Mouse (Mus musculus): ENCODE measurements around the gene Apol9a. TPM values are rescaled to one million over a fixed set of nuclear protein-coding genes. Genes with fewer than 3 reads are reported as not detected.
A peak's percentile ranks its signal among the peaks of the same experiment; 100 is the strongest.
"Not testable (repeated sequence)": the region's sequence is repeated elsewhere in the genome, so short reads cannot be mapped to it uniquely, and the experiment has no call there.

The Apol9a gene
- 0.39 and 0.40 TPM in 2 replicates for polyA plus RNA-seq (2015; fragmentation: Nextera tagmentation; extraction: Ambion mirVana)

DNA sequence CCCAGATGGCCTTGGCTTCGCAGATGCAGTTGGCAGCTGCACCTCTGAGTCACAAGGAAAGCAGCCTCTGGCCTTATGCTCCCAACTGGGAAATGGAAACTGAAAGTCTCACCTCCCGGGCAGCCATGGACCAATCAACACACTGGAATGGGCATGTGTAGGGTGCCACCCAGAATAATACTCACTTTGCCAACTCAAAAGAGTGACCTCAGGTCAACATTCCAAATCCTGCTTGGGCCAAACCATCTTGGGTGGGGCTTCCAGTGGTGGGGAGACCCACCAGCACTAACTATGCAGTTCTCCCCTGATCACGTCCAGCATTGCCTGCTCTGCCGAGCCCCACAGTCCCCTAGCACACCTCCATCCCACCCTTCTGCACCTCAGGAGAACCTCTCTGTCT lies at the start of gene Apol9a:
Gene Apol9a (minus strand): TSS at position 101 of the 400 bp plus-strand sequence.
- not testable (repeated sequence) for H3K36me3 ChIP-seq; H3K27ac ChIP-seq; H3K27me3 ChIP-seq (replicated peaks); H3K4me3 ChIP-seq (replicated peaks); H3K4me2 ChIP-seq (replicated peaks); ATAC-seq; H3K4me1 ChIP-seq (replicated peaks); H3K9ac ChIP-seq; H3K9me3 ChIP-seq
- WGBS, result 92% methylated on average over 1 of the region's 4 CpGs

DNA sequence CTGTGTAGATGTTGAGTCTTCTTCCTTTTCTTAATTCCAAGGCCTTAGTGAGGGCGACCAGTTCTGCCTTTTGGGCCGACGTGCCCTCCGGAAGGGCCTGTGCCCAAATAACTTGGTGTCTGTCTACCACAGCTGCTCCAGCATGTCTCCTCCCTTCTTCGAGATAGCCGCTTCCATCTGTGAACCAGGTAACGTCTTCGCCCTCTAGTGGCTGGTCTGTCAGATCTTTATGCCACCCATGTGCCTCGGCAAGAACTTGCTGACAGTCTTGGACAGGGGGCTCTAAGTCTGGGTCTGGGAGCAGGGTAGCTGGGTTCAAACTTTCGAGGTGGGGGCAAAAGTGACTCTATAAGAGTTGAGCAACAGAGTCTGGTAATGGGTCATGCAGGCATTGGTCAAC lies 39.0 kb upstream of the Apol9a start:
- not testable (repeated sequence) for H3K36me3 ChIP-seq; H3K4me2 ChIP-seq (replicated peaks); H3K9me3 ChIP-seq; H3K4me3 ChIP-seq (replicated peaks); H3K9ac ChIP-seq; H3K4me1 ChIP-seq (replicated peaks); H3K27ac ChIP-seq; H3K27me3 ChIP-seq (replicated peaks); ATAC-seq
- WGBS, result 52% methylated on average over 10 of the region's 10 CpGs

DNA sequence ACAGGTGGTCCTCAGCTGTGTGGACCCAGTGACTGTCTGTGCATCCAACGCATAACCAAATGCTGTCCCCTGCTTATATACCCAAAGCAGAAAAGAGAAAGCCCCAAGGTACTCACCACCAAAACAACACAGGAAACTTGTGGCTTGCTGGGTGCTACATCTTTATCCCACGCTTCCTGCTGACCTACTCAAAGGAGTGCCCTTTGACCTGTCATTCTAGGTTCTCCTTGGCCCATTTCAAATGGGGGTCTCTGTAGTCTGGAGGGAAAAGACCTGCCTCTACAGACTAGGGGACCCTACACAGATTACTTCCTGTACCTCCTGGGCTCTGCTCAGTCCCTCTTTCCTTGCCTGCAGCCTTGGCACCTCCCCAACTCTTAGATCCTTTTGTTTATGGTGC lies 36.5 kb upstream of the Apol9a start, which contains the start of gene Apol7b:
Gene Apol7b (minus strand): TSS at position 101 of the 400 bp plus-strand sequence.
- not testable (repeated sequence) for ATAC-seq, H3K36me3 ChIP-seq

DNA sequence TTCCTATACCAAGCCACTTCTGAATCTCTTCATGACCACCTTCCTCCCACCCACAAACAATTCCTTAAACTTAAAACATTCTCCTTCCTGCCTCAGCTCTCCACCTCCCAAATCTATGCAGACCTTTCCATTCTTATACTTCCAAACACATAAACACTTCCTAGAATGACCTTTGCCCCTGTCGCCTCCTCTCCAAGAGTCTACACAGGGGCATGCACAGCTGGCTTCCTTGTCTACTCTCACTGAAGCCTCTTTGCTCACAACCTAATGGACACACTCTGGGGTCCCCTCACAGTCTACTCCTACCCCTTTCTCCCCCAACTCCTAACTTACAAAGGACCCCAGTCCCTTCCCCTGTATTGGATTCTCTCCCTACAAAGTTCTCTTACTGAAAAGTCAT lies 34.7 kb upstream of the Apol9a start:
- WGBS, result 61% methylated on average over 1 of the region's 1 CpGs

More for the DNA sequence above, 36.5 kb upstream of the Apol9a start, which contains the start of gene Apol7b:
- 91% methylated on average over 2 of the region's 2 CpGs for WGBS
- H3K9me3 ChIP-seq; H3K4me2 ChIP-seq (replicated peaks); H3K4me1 ChIP-seq (replicated peaks); H3K27ac ChIP-seq; H3K9ac ChIP-seq; H3K27me3 ChIP-seq (replicated peaks); H3K4me3 ChIP-seq (replicated peaks): not testable (repeated sequence)

DNA sequence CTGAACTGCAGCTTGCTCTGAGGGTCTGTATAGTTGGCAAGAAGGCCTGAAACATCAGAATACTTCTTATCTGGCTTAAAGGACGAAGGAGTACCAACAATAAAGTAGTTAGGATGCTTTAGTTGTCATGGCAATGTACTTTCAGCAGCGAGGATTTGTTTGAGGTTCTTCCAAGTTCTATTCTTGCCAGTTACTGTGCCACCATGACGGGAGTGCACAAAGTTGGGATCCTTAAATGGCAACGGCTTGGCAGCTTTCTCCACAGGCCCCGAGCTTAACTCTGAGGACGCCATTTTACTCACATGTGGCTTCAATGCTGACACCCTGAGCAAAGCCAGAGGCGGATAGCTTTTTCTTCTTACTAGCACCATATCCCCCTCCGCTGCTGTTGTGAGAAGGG lies 33.8 kb upstream of the Apol9a start:
- H3K9me3 ChIP-seq; H3K4me3 ChIP-seq (replicated peaks); H3K9ac ChIP-seq; ATAC-seq; H3K4me1 ChIP-seq (replicated peaks); H3K4me2 ChIP-seq (replicated peaks); H3K36me3 ChIP-seq; H3K27ac ChIP-seq; H3K27me3 ChIP-seq (replicated peaks): not testable (repeated sequence)
- WGBS, result 79% methylated on average over 8 of the region's 8 CpGs

More for the DNA sequence above, 34.7 kb upstream of the Apol9a start:
- H3K9ac ChIP-seq; H3K4me2 ChIP-seq (replicated peaks); H3K4me3 ChIP-seq (replicated peaks); H3K27ac ChIP-seq; H3K4me1 ChIP-seq (replicated peaks); H3K9me3 ChIP-seq; H3K27me3 ChIP-seq (replicated peaks); H3K36me3 ChIP-seq: not testable (repeated sequence)
- peak; percentile 34; the same call in 1 of the 2 replicates for ATAC-seq

DNA sequence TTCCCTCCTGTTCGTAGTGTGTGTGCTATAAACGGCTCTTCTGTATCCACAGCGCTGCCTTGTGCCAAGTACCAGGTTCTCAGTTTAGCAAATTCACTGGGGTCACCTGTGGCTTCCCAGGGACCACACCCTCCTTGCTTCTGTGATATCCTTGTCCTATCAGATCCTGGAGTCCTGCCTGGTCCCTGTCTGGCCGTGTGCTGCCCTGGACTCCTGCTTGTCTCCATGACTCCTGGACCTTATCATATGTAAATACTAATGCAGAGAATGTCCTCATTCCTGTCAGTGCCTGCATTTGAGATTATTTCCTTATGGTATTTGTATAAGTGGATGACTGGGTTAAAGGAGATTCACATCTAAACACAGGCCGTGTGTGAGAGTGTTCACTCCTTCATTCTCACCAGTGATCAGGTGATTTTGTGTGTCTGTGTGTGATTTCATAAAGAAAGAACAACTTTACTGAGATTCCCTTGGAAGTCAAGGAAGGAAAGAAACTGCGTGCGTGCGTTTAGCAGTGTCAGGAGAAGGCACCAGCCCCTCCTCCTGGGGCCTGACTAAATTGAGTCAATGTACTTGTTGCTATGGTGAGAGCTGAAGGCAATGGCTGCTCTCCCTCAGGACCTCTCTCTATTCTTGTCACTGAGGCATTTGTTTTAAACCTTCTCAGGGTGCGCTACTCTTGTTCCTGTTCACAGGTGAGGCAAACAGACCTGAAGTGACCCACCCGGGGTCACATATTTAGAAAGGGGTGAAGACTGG lies 17.9 kb upstream of the Apol9a start:
- not testable (repeated sequence) for H3K4me2 ChIP-seq (replicated peaks); H3K36me3 ChIP-seq; H3K4me3 ChIP-seq (replicated peaks); H3K9ac ChIP-seq; H3K27me3 ChIP-seq (replicated peaks); H3K9me3 ChIP-seq; H3K27ac ChIP-seq; H3K4me1 ChIP-seq (replicated peaks)
- WGBS, result 45% methylated on average over 8 of the region's 10 CpGs
- ATAC-seq, result peak; percentile 97

DNA sequence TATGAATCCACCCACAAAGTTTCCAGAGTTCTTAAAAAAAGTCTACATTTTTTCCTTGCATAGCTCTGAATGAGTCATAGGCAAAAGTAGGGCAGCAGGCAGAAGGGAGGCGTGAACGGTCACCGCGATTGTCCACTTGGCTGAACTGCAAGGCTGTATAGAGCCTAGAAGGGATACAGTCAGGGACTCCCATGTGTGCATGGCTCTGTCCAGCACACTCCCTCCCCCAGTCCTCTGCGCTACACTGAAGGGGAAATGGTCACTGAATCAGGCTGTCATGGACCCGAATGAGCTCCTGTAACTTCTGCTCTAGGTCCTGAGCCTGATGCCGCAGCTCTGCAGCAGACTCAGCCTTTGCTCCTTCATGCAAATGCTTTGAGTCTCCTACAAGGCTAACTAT lies 12.0 kb upstream of the Apol9a start:
- not testable (repeated sequence) for H3K36me3 ChIP-seq; H3K9me3 ChIP-seq; H3K27ac ChIP-seq; H3K4me2 ChIP-seq (replicated peaks); H3K4me3 ChIP-seq (replicated peaks); H3K27me3 ChIP-seq (replicated peaks); ATAC-seq; H3K9ac ChIP-seq; H3K4me1 ChIP-seq (replicated peaks)
- WGBS, result 59% methylated on average over 4 of the region's 7 CpGs

DNA sequence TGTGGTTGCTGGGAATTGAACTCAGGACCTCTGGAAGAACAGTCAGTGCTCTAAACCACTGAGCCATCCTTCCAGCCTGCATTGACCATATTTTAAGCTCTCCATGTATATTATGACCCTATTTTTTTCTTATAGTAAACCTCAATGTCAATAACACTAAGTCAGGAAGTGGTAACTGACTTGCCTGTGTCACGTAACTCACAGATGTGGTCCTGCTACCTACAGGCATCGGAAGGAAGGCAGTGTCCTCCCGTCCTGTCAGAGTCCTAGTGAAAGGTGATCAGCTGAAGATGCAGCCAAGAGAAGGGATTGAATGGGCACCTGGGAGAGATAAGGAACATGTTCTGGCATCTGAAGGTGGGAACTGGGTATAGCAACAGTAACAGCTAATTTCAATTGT lies 8.7 kb upstream of the Apol9a start:
- no CpG with 5 or more reads among the region's 3 CpGs for WGBS
- H3K9me3 ChIP-seq; H3K4me2 ChIP-seq (replicated peaks); H3K4me3 ChIP-seq (replicated peaks); H3K27ac ChIP-seq; H3K27me3 ChIP-seq (replicated peaks); H3K36me3 ChIP-seq; H3K4me1 ChIP-seq (replicated peaks); H3K9ac ChIP-seq; ATAC-seq: not testable (repeated sequence)

DNA sequence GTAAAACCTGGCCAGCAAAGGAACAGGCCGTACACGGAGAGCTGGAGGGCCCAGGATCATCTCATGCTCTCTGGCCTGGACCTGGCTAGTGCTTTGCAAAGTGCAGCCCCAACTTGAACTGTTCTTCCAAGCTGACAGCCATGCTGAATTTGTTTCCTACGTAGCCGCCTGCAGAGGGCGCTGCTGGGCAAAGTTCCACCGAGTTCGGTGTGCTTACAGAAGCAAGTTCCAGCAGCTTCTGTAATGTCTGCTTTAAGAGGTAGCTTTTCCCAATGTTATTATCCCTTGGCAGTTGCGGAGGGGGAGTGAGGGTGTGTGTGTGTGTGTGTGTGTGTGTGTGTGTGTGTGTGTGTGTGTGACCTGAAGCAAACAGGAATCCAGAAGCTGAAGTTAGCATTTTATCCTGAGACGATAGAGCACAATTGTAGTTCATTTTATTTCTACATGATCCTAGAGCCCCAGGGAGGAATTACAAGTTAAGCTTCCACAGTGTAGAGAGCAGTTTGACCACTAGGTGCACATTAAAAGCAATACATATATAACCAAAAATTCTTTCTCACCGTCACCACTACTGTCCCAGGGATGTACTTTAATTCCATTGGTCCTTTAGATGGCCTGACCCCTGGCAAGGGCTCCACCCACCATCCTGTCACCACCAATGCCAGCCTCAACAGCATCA lies 5.9 kb upstream of the Apol9a start:
- not testable (repeated sequence) for H3K36me3 ChIP-seq; H3K9me3 ChIP-seq; H3K9ac ChIP-seq; H3K4me1 ChIP-seq (replicated peaks); H3K27ac ChIP-seq; H3K27me3 ChIP-seq (replicated peaks); H3K4me2 ChIP-seq (replicated peaks); H3K4me3 ChIP-seq (replicated peaks)
- 15% methylated on average over 5 of the region's 10 CpGs for WGBS
- peak; percentile 36; the same call in 1 of the 2 replicates for ATAC-seq

DNA sequence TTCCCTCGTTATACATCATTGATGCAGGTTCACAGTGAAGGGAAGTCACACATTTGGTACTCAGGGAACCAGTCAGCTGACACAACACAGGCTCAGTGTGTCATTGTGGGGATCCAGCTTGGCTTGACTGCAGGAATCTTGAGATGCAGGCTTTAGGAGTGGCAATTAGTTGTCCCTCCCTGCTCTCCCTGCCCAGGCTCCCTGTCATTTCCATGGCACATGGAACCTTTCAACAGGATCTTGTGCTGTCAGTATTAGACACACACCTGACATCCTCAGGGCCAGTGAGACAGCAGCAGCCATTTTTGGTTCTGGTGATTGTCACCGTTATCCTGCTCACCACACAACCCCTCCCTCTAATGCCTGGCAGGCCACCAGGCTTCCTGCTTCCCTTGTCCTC lies 4.7 kb upstream of the Apol9a start:
- ATAC-seq, result not testable (repeated sequence)

DNA sequence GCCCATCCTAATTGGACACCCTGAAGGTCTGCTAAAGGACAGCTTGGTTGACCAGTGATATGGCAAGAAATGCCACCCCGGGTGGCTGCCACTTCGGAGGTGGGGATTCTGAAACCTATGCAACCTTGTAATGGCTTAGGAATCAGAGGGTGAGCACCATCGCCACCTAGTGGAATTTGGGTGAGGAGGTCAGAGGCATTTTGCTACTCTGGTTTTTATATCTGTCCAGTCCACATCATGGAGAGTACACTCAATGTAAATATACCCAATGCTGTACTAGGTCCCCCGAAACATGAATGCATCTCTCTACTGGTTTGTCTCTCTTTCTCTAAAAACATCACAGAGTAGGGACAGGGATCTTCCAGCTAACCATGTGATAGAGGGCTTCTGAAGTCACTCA lies 1.8 kb upstream of the Apol9a start:
- not testable (repeated sequence) for H3K9ac ChIP-seq; H3K4me2 ChIP-seq (replicated peaks); H3K27me3 ChIP-seq (replicated peaks); H3K9me3 ChIP-seq; H3K4me1 ChIP-seq (replicated peaks); H3K4me3 ChIP-seq (replicated peaks); H3K27ac ChIP-seq; H3K36me3 ChIP-seq
- ATAC-seq, result 0 out of 2 replicates have a peak, but pooled peaks have one; percentile 32
- 22% methylated on average over 4 of the region's 4 CpGs for WGBS

More for the DNA sequence above, 4.7 kb upstream of the Apol9a start:
- H3K36me3 ChIP-seq; H3K9me3 ChIP-seq; H3K27me3 ChIP-seq (replicated peaks); H3K4me2 ChIP-seq (replicated peaks); H3K4me3 ChIP-seq (replicated peaks); H3K27ac ChIP-seq; H3K9ac ChIP-seq; H3K4me1 ChIP-seq (replicated peaks): not testable (repeated sequence)
- WGBS, result 66% methylated on average over 2 of the region's 2 CpGs

DNA sequence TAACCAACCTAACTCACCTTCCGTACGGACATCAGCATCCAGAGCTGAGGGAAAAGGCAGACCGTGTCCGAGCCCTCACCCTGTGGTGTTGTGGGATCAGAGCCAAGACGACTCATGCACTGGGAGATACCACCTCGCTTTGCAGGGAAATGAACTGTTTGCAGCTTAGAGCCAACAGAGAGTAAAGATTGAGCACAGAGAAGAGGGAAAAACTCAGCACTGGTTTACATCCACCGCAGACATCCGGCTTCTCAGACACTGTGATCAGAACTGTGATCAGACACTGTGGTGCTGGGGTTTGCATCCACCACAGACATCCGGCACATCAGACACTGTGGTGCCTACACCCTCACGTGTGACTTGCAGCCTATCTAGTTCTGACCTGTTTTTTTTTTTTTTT lies 4.6 kb downstream of the Apol9a start:
- not testable (repeated sequence) for H3K4me2 ChIP-seq (replicated peaks); H3K27me3 ChIP-seq (replicated peaks); H3K9me3 ChIP-seq; H3K36me3 ChIP-seq; ATAC-seq; H3K27ac ChIP-seq; H3K9ac ChIP-seq; H3K4me1 ChIP-seq (replicated peaks); H3K4me3 ChIP-seq (replicated peaks)
- WGBS, result 60% methylated on average over 10 of the region's 10 CpGs

DNA sequence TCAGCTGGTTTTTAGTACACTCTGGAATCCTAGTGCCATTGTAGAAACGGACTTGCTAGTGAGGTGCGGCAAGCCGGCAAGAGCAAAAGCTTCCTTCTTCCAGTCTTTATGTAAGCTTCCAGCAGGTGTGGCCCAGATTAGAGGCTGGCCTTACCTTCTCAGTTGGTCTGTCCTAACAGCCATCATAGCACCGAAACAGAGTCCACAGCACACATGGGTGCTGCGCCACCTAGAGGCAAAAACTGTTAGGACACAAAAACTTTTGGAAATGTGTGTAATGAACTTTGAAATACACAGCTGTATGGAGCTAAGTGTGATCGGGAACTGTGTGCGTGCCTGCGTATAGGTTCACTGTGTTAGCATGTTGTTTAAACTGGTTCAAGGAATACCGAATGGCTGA lies 11.9 kb downstream of the Apol9a start, which contains the start of gene Apol7a:
Gene Apol7a (minus strand): TSS at position 84 of the 400 bp plus-strand sequence.
- Histone ChIP-seq H3K4me3 (replicated peaks) (0 out of 2 replicates have a peak within 1 kb of the TSS, but pooled peaks have one; percentile 2), H3K4me2 (replicated peaks) (peak within 1 kb of the TSS; percentile 31), H3K27ac (peak within 1 kb of the TSS; percentile 54)
- peak; percentile 69 for ATAC-seq
- not testable (repeated sequence) for H3K9ac ChIP-seq; H3K9me3 ChIP-seq; H3K27me3 ChIP-seq (replicated peaks); H3K4me1 ChIP-seq (replicated peaks); H3K36me3 ChIP-seq
- 47% methylated on average over 9 of the region's 9 CpGs for WGBS
